Mouse (Mus musculus) heart, embryonic 11.5 days (tissue): ENCODE data around the gene Aldh8a1. TPM values are rescaled to one million over a fixed set of nuclear protein-coding genes. Genes with fewer than 3 reads are reported as not detected.
"Not testable (repeated sequence)": the region's sequence is repeated elsewhere in the genome, so short reads cannot be mapped to it uniquely, and the experiment has no call there.

ENCODE experiments used
- ATAC-seq: fragments of 200-750 bp; cut with Nextera tagmentation; replicated peaks from 2 replicates; pipeline ENCODE4 v1.8.0; 2017; ENCODE audit warnings: moderate library complexity; ENCODE audit not compliant: insufficient number of reproducible peaks, low FRiP score, low TSS enrichment
- H3K27ac ChIP-seq: fragments of 300-500 bp; sonication (generic); 2 replicates; pipeline ENCODE4 v1.5.1; 2014; ENCODE audit warnings: mild to moderate bottlenecking, low read depth, low read length
- H3K27me3 ChIP-seq: fragments of 300-500 bp; sonication (generic); 2 replicates; pipeline ENCODE4 v1.6.1; 2014; ENCODE audit warnings: mild to moderate bottlenecking, low read length, mixed read lengths; ENCODE audit not compliant: control insufficient read depth, insufficient read depth
- H3K36me3 ChIP-seq: fragments of 300-500 bp; sonication (generic); 2 replicates; pipeline ENCODE4 v1.6.1; 2014; ENCODE audit warnings: mild to moderate bottlenecking, low read length, moderate library complexity, mixed read lengths; ENCODE audit not compliant: control insufficient read depth, insufficient read depth
- H3K4me1 ChIP-seq: fragments of 300-500 bp; sonication (generic); 2 replicates; pipeline ENCODE4 v1.6.1; 2014; ENCODE audit warnings: low read length; ENCODE audit not compliant: control insufficient read depth, insufficient read depth
- H3K4me2 ChIP-seq: fragments of 300-500 bp; sonication (generic); 2 replicates; pipeline ENCODE4 v1.6.1; 2014; ENCODE audit warnings: mild to moderate bottlenecking, moderate library complexity
- H3K4me3 ChIP-seq: fragments of 300-500 bp; sonication (generic); 2 replicates; pipeline ENCODE4 v1.5.1; 2014; ENCODE audit warnings: low read depth, low read length
- H3K9ac ChIP-seq: fragments of 300-500 bp; sonication (generic); 2 replicates; pipeline ENCODE4 v1.6.1; 2014; ENCODE audit warnings: mild to moderate bottlenecking, low read depth, low read length, moderate library complexity
- H3K9me3 ChIP-seq: fragments of 300-500 bp; sonication (generic); replicated peaks from 2 replicates; pipeline ENCODE4 v1.6.1; 2016; ENCODE audit warnings: low read length; ENCODE audit not compliant: control insufficient read depth
- WGBS: fragments of 180-500 bp; shearing (Covaris S2); extraction: QIAGEN DNeasy Blood & Tissue Kit; methylation state at CpG from one replicate; pipeline ENCODE4 v1.1.7; 2014; ENCODE audit not compliant: insufficient replicate concordance; 5-methylcytosine and 5-hydroxymethylcytosine counted together
- polyA plus RNA-seq: library from polyadenylated mRNA; unstranded; fragments of >200 nt; fragmentation: Nextera tagmentation; extraction: Ambion mirVana; gene quantifications from 2 replicates; pipeline ENCODE4 v1.2.1, GENCODE M21; 2014

Aldh8a1 gene
- polyA plus RNA-seq, 1 experiment from 2014 or later, result 0.37 TPM

- H3K9ac ChIP-seq, H3K27me3 ChIP-seq, H3K36me3 ChIP-seq, ATAC-seq, H3K4me3 ChIP-seq, H3K9me3 ChIP-seq, H3K4me2 ChIP-seq: not testable (repeated sequence)
- Histone ChIP-seq H3K27ac (peak overlapping the region; percentile 78), H3K4me1 (peaks cover 32% of the 10 kb centered on the region)
- 55% methylated on average over 6 of the region's 6 CpGs for WGBS
Observed at GRCm38 (mm10) chr10:21398873-21399425, 21.9 kb downstream of the Aldh8a1 start.

- peaks cover 32% of the 10 kb centered on the region for H3K4me1 ChIP-seq
- no peak for ATAC-seq
- H3K4me3 ChIP-seq, result no peak overlapping the region
- 24% methylated on average over 8 of the region's 8 CpGs for WGBS
- peak overlapping the region; percentile 27; the same call in 1 of the 2 replicates for H3K4me2 ChIP-seq
- H3K27ac ChIP-seq, result peak overlapping the region; percentile 78
- H3K27me3 ChIP-seq, result no peaks in the 10 kb centered on the region
- no peak overlapping the region for H3K9ac ChIP-seq
- no peaks in the 10 kb centered on the region for H3K9me3 ChIP-seq
- no peaks in the 10 kb centered on the region for H3K36me3 ChIP-seq
Observed at GRCm38 (mm10) chr10:21399622-21400021, 22.5 kb downstream of the Aldh8a1 start.

GRCm38 (mm10) chr10:21400031-21400430 lies 22.9 kb downstream of the Aldh8a1 start:
- peak; percentile 57 for ATAC-seq
- WGBS, result 5% methylated on average over 7 of the region's 7 CpGs
- H3K4me3 ChIP-seq, result no peak overlapping the region
- H3K9ac ChIP-seq, result no peak overlapping the region
- H3K9me3 ChIP-seq, result no peaks in the 10 kb centered on the region
- H3K4me2 ChIP-seq, result peak overlapping the region; percentile 27
- no peaks in the 10 kb centered on the region for H3K27me3 ChIP-seq
- no peaks in the 10 kb centered on the region for H3K36me3 ChIP-seq
- H3K4me1 ChIP-seq, result peaks cover 32% of the 10 kb centered on the region
- H3K27ac ChIP-seq, result peak overlapping the region; percentile 78

- Histone ChIP-seq H3K4me3 (no peak overlapping the region), H3K9ac (0 out of 2 replicates have a peak overlapping the region, but pooled peaks have one; percentile 22), H3K27me3 (no peaks in the 10 kb centered on the region), H3K36me3 (no peaks in the 10 kb centered on the region), H3K9me3 (no peaks in the 10 kb centered on the region), H3K27ac (peak overlapping the region; percentile 78), H3K4me1 (peaks cover 32% of the 10 kb centered on the region), H3K4me2 (peak overlapping the region; percentile 27)
- 13% methylated on average over 2 of the region's 2 CpGs for WGBS
- peak; percentile 68 for ATAC-seq
Observed at GRCm38 (mm10) chr10:21400453-21400852, 23.4 kb downstream of the Aldh8a1 start.

GRCm38 (mm10) chr10:21401259-21401658 lies 24.2 kb downstream of the Aldh8a1 start:
- Histone ChIP-seq H3K9me3 (no peaks in the 10 kb centered on the region), H3K4me3 (no peak overlapping the region), H3K27ac (peak overlapping the region; percentile 78), H3K27me3 (no peaks in the 10 kb centered on the region), H3K4me2 (no peak overlapping the region), H3K9ac (peak overlapping the region; percentile 56; the same call in 1 of the 2 replicates), H3K36me3 (no peaks in the 10 kb centered on the region), H3K4me1 (peaks cover 28% of the 10 kb centered on the region)
- no peak; the same call in 1 of the 2 replicates for ATAC-seq
- WGBS, result 57% methylated on average over 4 of the region's 4 CpGs

- Histone ChIP-seq H3K4me2 (no peak overlapping the region), H3K4me1 (peaks cover 17% of the 10 kb centered on the region), H3K9me3 (no peaks in the 10 kb centered on the region), H3K4me3 (no peak overlapping the region), H3K9ac (no peak overlapping the region), H3K27ac (no peak overlapping the region), H3K36me3 (no peaks in the 10 kb centered on the region), H3K27me3 (no peaks in the 10 kb centered on the region)
- 75% methylated on average over 4 of the region's 4 CpGs for WGBS
- no peak for ATAC-seq
Observed at GRCm38 (mm10) chr10:21404822-21405221, 27.7 kb downstream of the Aldh8a1 start.

GRCm38 (mm10) chr10:21405707-21406534 lies 28.8 kb downstream of the Aldh8a1 start:
- Histone ChIP-seq H3K4me3 (no peak overlapping the region), H3K9me3 (no peaks in the 10 kb centered on the region), H3K4me2 (no peak overlapping the region), H3K4me1 (peaks cover 8% of the 10 kb centered on the region), H3K27ac (no peak overlapping the region), H3K36me3 (no peaks in the 10 kb centered on the region), H3K27me3 (no peaks in the 10 kb centered on the region), H3K9ac (no peak overlapping the region)
- no peak for ATAC-seq
- 74% methylated on average over 11 of the region's 11 CpGs for WGBS

GRCm38 (mm10) chr10:21410711-21411110 lies 33.6 kb downstream of the Aldh8a1 start:
- Histone ChIP-seq H3K4me2 (no peak overlapping the region), H3K4me1 (no peaks in the 10 kb centered on the region; the same call in 1 of the 2 replicates), H3K27me3 (no peaks in the 10 kb centered on the region), H3K27ac (no peak overlapping the region), H3K36me3 (no peaks in the 10 kb centered on the region), H3K9ac (no peak overlapping the region), H3K9me3 (no peaks in the 10 kb centered on the region), H3K4me3 (no peak overlapping the region)
- 87% methylated on average over 5 of the region's 5 CpGs for WGBS
- no peak for ATAC-seq
